Mouse (Mus musculus) induced T-regulatory cell, adult 2 months (primary cell): ENCODE data around the gene Ube2d2b.

Experiments used
- DNase-seq: peaks from one replicate; pipeline ENCODE4 v3.0.0-alpha.2; 2012; ENCODE audit warnings: low read depth

Ube2d2b gene

DNA sequence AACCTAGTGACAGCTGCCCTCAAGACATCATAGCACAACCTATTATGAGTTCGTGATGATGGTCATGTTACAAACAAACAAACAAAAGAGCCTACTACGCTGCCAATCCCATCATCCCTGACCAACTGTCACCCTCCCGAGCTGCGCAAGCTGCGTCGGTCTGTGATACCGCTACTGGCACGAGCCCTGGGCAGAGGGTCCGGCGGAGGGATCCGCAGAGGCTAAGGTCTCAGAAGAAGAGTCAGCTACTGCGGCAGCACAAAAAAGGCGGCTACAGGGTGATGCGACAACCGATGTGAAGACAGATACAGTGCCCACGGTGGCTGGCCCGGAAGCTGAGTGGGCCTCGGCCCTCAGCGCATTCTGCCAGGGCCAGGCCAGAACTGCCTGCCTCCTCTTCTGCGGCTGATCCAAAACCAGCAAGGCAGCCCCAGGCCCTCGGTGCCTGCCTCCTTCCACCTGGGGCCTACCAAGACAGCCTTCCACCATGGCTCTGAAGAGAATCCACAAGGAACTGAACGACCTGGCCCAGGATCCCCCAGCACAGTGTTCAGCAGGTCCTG lies at the start of gene Ube2d2b:
Ube2d2b (plus strand) TSS at position 102 of the 563 bp plus-strand sequence.
- no peak for DNase-seq

DNA sequence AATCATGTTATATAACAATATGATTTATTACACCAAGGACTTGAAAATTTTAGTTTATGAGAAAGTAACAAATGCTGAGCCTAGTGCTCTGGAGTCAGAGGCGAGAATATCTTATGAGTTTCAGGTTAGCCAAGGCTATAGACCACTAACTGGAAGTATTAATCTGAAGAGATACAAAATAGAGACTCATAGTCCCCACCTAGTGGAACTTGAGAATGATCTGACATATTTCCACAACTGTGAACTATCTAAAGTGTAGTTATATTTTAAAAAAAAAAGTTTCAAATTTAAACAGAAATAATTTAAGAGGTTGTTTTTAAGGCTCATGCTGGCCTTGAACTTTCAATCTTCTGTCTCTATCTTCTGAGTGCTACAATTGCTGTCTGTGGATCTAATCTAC lies 47.5 kb upstream of the Ube2d2b start:
- DNase-seq, result peak; percentile 40

DNA sequence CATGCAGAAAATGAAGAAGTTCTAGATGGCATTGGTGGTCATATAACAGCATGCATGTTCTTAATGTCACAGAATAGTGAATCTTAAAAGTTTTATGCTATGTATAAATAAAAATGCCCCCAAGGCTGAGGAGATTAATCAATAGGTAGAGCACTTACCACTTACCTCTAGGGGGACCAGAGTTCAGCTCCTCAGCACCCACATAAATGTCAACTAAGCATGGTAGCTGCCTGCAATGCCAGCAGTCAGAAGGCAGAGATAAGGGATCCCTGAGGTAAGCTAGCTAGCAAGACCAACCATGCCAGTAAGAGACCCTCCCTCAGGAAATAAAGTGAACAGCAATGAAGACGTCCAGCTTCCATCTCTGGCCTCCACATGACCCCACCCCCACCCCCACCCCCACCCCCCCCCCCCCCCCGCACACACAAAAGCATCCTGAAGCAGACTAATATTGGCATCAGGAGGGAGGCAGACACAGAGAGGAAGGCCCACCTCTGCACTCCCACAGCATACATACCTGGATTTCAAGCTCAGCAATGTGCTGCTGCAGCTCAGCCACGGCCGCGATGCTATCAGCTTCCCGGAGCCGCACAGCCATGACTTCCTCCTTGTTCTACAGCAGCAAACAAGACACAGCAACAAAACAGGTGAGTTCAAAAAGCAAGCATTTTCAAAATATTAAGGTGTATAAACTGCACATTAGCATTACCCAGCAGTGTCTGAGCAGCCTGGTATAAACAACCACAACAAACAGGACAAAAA lies 42.0 kb upstream of the Ube2d2b start:
- DNase-seq, result peak; percentile 30

DNA sequence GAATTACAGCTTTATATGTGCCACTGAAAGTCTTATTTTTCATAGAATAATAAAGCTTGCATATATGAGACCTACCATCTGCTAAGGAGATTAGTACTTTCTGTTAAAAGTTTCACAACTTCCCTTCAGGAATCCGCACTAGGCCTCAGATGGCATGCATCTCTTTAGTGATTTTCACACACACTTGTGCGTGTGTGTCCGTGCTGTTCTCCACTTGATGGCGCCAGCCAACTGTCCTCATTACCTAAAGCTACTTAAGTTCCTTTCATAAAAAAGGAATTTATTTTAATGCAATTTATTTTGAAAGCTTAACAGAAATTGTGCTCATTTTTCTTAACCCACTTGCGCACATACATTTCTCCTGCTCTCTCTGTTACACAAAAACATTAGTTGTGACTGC lies 40.4 kb upstream of the Ube2d2b start:
- DNase-seq, result peak; percentile 56

DNA sequence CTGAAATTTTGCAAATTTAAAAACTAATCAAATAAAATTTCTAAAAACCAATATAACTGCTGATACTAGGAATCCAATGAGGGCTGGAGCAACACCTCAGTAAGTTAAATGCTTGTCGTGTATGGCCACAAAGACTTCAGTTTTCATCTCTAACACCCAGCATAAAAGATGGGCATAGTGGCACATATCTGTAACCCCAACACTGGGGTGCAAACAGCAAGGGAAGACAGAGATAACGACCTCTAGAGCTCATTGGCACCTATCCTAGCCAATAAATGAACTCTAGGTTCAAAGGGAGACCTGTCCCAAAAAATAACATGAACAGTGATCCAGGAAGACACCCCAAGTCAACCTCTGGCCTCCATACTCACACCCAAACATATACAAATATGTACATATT lies 37.9 kb upstream of the Ube2d2b start:
- no peak for DNase-seq

DNA sequence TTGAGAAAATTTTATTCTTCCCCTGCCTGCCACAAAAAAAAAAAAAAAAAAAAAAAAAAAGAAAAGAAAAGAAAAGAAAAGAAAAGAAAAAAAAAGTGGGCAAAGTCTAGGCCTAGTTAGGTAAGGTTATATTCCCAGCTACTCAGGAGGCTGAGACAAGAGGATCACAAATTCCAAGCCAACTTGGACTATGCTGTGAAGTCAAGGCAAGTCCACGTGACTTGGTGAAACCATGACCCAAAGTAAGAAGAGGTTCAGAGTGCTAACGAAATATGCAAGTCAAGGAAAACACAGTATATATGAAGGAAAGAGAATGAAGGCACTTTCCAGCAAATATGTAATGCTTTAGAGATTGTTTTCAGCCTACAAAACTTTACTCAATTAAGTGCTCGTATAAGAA lies 37.4 kb upstream of the Ube2d2b start:
- DNase-seq, result no peak

DNA sequence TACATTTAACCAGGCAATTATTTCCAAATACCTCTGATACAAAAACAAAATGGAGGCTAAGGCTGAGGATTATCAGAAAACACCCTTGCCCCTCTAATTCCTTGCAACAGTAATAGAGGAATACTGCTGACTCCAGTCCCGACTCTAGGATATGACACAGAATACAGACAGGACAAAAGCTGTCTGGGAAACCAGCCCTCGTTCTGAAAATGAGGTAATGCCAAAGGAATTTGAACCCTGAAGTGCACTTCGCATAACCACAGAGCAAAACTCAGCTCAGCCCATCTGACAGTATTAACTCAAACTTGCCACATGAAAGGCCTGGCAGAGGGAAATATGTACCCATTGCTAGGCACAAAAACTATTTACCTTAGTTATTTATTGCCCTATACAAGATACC lies 36.6 kb upstream of the Ube2d2b start:
- no peak for DNase-seq

DNA sequence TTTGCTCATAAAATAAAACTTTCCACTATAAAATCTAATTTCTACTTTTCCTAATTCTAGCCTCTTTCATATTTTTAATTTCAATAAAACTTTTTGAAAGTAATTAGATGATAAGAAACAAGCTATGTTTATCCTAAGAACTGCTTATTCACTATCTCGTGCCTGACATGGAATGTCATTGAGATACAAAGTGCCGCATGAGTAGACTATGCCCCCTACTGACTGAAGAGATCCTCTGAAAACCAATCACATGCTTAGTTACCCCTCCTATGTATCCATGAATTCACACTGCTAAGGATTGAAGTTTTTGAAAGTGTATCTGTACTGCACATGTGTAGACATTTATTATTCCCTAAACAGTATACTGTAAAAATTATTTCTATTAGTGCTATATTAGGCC lies 36.0 kb upstream of the Ube2d2b start:
- peak; percentile 47 for DNase-seq

DNA sequence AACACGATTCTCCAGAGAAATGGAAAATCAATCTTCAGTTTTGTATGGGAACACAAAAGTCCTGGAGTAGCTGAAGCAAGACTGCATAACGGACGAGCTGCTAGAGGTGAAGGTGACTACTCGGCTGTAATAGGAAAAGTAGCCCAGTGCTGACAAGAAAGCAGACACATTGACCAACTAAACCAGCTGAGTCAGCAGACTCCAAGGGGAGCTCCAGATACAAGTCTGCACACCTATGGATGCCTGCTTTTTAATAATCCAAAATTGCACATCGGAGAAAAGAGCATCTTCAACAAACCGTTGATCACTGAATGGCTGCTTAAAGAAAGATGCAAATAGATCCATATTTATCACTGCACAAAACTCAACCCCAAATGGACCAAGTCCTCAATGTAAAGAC lies 31.6 kb upstream of the Ube2d2b start:
- DNase-seq, result no peak

DNA sequence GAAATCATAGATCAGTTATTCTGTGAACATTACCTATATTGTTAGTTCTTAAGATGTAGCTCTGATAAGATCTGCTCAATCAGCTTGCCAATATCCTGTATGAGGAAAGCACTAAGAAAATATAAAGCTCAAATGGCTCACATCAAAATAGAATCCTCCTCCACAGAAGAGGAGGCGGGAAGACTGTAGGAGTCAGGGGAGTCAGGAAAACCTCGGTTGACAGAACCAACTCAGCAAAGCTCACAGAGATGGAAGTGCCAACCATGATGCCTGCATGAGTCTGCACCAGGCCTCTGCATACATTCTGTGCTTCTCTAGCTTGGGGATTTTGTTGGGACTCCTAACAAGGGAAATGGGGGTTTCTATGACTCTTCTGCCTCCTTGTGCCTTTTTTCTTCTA lies 28.7 kb upstream of the Ube2d2b start:
- no peak for DNase-seq

DNA sequence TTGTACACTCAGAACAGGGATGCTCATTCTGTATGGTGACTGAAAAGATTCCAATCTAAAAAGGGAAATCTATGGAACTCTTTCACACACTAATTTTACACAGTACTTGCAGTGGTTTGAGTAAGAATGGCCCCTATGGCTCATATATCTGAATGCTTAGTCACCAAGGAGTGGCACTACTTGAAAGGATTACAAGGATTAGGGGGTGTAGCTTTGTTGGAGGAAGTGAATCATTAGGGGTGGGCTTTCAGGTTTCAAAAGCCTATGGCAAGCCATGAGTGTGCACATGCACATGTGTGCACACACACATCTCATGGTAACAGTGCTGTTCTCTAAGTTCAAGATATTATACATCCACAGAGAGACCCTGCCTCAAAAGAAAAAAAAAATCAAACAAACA lies 27.3 kb upstream of the Ube2d2b start:
- no peak for DNase-seq

DNA sequence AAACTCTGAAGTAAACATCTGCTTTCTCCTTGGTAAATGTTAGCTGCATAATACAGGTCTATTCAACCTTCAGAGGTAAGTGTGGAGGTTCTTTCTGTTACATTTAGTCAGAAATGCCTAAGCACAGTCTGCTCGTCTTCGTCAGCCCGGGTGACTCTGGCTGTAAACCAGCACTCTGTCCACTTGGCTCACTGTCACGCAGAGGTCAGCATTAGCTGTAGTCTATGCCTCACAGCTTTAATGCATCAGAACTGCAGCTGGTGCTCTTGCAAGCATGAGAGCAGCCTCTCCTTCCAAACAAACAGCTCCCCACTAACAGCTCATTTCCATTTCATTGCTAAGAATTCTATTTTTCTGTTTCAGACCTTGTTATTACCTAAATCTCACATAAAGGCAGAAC lies 22.4 kb upstream of the Ube2d2b start:
- DNase-seq, result no peak

DNA sequence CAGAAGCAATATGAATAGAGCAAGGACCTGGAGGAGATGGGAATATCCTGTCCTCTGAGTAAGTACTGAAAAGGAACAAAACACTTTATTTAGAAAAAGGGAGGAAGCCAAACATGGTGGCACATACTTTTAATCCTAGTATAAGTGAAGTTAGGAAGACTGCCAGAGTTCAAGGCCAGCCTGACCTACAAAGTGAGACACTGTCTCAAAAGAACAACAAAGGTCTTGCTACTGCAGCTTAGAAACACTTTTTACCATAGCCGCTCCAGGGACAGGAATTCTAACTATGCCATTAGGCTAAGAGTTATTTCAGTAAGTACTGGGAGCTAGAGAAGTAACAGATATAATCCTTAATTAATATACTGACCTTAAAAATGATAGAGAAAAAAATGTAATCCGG lies 15.2 kb upstream of the Ube2d2b start:
- no peak for DNase-seq

DNA sequence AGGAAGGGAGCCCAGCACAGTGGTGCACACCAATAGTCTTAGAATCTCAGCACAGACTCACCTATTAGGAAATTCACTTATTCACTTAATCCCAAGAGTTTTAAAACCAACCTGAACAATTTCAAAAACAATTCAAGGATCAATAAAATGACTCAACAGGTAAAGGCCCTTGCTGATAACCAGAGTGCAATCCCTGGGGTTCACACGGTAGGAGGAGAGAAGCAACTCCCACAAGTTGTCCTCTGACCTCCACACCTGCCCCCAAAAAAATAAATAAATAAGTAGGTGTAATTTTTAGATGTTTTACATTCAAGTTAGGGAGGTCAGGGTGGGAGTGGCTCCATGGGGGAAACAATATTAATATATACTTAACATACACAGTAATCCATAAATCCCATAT lies 7.4 kb upstream of the Ube2d2b start:
- no peak for DNase-seq

DNA sequence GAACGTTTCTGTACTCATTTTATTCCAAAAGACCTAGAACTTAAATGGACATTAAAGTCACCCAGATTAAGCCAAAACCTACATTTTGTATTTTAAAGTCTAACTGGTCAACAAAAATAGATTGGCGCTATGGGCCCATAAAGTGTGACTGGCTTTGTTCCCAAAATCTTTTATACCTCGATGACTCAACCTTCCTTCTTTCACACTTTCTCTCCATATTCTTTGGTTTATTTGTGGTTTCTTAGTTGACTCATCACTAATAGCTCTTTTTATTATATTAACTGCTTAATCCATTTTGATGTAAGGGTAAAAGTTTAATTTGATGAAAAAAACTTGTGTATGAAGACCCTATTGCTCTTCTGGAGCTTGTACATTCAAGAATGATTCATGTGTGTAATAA lies 1.5 kb downstream of the Ube2d2b start:
- DNase-seq, result no peak

DNA sequence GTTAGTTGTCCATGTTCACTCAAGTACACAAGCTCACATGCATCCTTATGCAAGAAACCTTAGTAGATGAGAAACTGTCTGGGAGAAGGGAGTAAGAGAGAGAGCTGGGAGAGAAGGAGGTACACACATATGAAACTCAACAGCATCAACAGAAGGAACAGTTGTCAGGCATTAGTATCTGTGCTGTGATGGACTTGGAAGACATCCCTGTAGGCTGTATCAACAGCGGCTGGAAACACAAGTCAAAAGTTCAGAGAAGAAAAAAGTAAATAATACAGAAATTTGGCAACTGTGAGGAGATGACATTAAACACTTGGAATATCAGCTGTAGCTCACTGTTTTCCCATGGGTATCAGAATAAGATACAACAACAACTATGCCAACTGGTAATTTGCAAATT lies 4.4 kb downstream of the Ube2d2b start:
- no peak for DNase-seq

DNA sequence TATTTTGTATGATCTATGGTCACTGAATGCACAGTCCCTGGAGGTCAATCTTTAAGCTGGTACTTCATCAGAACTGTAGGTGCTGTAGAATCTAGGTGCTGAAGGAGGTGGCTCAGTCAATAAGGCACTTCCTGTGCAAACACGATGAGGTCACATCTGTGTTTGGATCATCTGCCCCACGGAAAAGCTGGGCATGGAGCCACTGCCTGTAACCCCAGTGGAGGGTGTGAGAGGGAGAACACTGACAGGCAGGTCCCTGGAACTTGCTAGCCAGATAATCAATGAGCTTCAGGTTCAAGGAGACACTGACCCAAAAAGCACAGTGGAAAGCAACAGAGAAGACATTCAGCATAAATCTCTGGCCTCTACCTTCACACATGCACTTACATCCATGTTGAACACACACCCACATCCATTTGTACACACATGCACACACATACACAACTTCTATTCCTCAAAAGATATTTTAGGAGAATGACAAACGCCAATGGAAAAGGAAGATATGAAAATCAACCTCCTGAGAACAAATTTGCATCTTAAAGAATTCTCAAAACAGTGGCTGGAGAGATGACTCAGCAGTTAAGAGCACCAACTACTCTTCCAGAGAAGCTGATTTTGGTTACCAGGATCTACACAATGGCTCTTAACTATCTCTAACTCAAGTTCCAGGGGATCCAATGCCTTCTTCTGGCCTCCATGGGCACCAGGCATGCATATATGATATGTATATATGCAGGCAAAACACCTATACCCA lies 9.2 kb downstream of the Ube2d2b start:
- no peak for DNase-seq

DNA sequence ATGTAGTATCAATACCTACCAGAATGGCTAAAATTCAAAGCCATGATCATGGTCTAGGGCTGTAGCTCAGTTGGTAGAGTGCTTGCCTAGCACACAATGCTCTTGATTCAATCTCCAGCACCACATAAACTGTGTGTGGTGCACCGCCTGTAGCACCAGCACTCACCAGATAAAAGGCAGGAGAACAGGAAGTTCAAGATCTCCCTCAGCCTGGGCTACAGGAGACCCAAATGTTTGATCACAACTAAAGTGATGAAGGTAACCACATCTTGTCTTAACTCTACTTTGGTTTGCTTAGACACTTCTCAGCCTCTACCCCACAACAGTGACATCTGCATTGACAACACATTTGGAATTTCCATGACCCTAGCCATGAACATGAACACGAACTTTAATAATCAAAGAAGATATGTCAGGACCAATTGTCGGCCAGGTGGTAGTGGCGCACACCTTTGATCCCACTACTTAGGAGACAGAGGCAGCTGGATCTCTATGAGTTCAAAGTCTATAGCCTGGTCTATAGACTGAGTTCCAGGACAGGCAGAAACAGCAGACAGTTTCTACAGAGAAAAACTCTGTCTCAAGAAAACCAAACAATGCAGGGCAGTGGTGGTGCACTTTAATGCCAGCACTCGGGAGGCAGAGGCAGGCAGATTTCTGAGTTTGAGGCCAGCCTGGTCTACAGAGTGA lies 10.8 kb downstream of the Ube2d2b start:
- DNase-seq, result peak; percentile 19

DNA sequence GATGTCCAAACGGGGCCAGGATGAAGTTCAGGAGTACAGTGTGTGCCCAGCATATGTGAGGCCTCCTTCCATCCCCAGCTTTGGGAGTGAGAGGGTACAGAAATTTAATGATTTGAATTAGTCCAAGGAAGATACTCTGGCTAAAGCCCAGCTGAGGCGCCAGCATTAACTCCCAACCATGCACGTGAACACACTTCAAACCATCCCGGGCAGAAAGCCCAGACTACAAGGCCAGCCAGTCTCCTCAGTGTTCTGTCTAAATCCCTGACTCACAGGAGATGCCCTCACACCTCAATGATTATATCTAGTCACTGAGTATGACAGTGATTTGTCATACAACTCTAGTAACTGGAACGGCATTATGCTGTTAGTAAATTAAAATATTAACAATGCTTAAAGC lies 17.4 kb downstream of the Ube2d2b start:
- no peak for DNase-seq

DNA sequence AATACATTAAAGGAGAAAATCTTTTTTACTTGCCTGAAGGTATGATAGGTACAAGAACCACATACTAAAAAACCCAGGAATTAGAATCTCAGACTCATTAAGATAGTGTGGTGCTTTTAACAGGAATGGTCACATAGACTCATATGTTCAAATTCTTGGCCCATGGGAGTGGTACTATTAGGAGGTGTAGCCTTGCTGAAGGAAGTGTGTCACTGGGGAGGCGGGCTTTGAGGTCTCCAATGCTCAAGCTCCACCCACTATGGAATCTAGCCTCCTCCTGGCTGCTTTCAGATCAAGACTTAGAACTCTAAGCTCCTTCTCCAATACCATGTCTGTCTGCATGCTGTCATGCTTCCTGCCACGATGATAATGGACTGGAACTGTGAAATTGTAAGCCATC lies 17.9 kb downstream of the Ube2d2b start:
- DNase-seq, result no peak

DNA sequence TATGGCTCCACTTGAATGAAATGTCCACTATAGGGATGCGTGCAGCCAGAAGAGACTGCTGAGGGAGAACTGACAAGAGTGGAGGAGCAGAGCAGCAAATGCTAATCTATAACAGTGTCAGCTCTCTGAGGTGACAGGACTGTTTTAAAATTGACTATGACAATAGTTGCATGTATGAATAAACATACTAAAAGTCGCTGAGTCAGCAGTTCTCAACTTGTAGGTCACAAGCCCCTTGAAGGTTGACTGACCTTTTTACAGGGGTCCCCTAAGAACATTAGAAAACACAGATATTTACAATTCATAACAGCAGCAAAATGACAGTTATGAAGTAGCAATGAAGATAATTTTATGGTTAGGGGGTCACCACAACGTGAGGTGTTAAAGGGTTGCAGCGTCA lies 19.1 kb downstream of the Ube2d2b start:
- no peak for DNase-seq

DNA sequence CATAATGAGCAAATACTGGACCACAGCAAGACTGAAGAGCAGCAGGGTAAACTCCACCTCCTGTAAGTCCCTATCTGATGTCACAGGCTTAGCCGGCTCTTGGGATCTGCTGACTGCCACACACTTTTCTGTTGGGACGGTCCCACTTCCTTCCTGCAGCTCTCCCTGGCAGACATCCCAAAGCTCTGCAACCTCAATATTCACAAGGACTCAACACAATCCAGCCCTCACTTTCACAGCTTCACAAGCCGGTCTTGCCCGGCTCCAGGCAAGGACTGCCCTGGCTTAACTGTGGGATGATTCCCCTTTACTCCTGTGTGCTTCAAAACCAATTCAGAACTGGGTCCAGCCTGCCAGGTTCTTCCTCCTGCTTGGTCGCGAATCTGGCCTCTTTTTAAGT lies 23.9 kb downstream of the Ube2d2b start:
- no peak for DNase-seq

DNA sequence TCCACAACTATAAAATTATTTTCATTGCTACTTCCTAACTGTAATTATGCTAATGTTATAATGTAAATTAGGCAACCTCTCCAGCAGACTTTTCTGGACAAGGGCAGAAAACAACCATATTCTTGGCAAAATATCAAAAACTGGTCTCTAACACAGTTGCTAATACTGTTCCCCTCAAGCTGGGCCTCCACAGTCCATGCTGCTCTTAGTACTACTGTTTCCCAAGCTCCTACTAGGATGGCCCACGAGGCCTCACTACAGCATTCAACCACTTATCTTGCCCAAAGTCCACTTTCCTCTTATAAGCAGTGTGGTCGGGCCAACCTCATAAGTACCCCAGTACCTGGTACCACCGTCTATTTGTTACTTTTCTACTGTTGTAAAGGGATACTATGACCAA lies 24.7 kb downstream of the Ube2d2b start:
- DNase-seq, result no peak
